Mouse (Mus musculus) intestine, embryonic 14.5 days (tissue): Measurements from ENCODE around the gene Slc22a22. TPM values are rescaled to one million over a fixed set of nuclear protein-coding genes. Genes with fewer than 3 reads are reported as not detected.

Experiments used
- ATAC-seq: fragments of 200-750 bp; cut with Nextera tagmentation; replicated peaks from 2 replicates; pipeline ENCODE4 v1.8.0; 2017; ENCODE audit warnings: low read depth, moderate number of reproducible peaks, moderate TSS enrichment, moderate library complexity; ENCODE audit not compliant: low FRiP score, low TSS enrichment
- DNase-seq: peaks from one replicate; pipeline ENCODE4 v3.0.0-alpha.2; 2018; ENCODE audit warnings: low spot score
- H3K27ac ChIP-seq: fragments of 300-500 bp; sonication (generic); 2 replicates; pipeline ENCODE4 v1.5.1; 2014; ENCODE audit warnings: low read depth, mild to moderate bottlenecking, control low read depth
- H3K27me3 ChIP-seq: fragments of 300-500 bp; sonication (generic); replicated peaks from 2 replicates; pipeline ENCODE4 v1.6.1; 2014; ENCODE audit warnings: low read length, control low read depth; ENCODE audit not compliant: control insufficient read depth, insufficient read depth
- H3K36me3 ChIP-seq: fragments of 300-500 bp; sonication (generic); 2 replicates; pipeline ENCODE4 v1.6.1; 2014; ENCODE audit warnings: low read length, control low read depth; ENCODE audit not compliant: control insufficient read depth, insufficient read depth
- H3K4me1 ChIP-seq: fragments of 300-500 bp; sonication (generic); replicated peaks from 2 replicates; pipeline ENCODE4 v1.6.1; 2014; ENCODE audit warnings: low read length, control low read depth, mixed read lengths; ENCODE audit not compliant: control insufficient read depth, insufficient read depth
- H3K4me2 ChIP-seq: fragments of 300-500 bp; sonication (generic); 2 replicates; pipeline ENCODE4 v1.6.1; 2014; ENCODE audit warnings: low read length
- H3K4me3 ChIP-seq: fragments of 300-500 bp; sonication (generic); 2 replicates; pipeline ENCODE4 v1.5.1; 2014; ENCODE audit warnings: low read depth, low read length, control low read depth, mixed read lengths
- H3K9ac ChIP-seq: fragments of 300-500 bp; sonication (generic); 2 replicates; pipeline ENCODE4 v1.6.1; 2014; ENCODE audit warnings: mild to moderate bottlenecking, low read length
- H3K9me3 ChIP-seq: fragments of 300-500 bp; sonication (generic); 2 replicates; pipeline ENCODE4 v1.6.1; 2016; ENCODE audit warnings: low read length, control low read depth; ENCODE audit not compliant: control insufficient read depth
- WGBS: fragments of 180-500 bp; shearing (Covaris S2); extraction: QIAGEN DNeasy Blood & Tissue Kit; methylation state at CpG from one replicate; pipeline ENCODE4 v1.1.7; 2014; 5-methylcytosine and 5-hydroxymethylcytosine counted together
- polyA plus RNA-seq: library from polyadenylated mRNA; unstranded; fragments of >200 nt; fragmentation: Nextera tagmentation; extraction: Ambion mirVana; gene quantifications from 2 replicates; pipeline ENCODE4 v1.2.1, GENCODE M21; 2014

The Slc22a22 gene
- polyA plus RNA-seq, 1 experiment from 2014 or later: not detected

GRCm38 (mm10) chr15:57434710-57435404 lies 42.6 kb downstream of the Slc22a22 start:
- no peak overlapping the region for H3K4me2 ChIP-seq
- WGBS: 63% methylated on average over 2 of the region's 2 CpGs
- no peak for ATAC-seq

GRCm38 (mm10) chr15:57408498-57408897 lies 68.9 kb downstream of the Slc22a22 start:
- Histone ChIP-seq H3K27ac (no peak overlapping the region), H3K4me2 (no peak overlapping the region), H3K4me1 (no peaks in the 10 kb centered on the region), H3K9ac (no peak overlapping the region), H3K9me3 (no peaks in the 10 kb centered on the region), H3K36me3 (no peaks in the 10 kb centered on the region), H3K4me3 (no peak overlapping the region), H3K27me3 (no peaks in the 10 kb centered on the region)
- ATAC-seq: no peak
- DNase-seq: no peak
- 56% methylated on average over 2 of the region's 2 CpGs for WGBS

More at GRCm38 (mm10) chr15:57434710-57435404, 42.6 kb downstream of the Slc22a22 start:
- H3K9ac ChIP-seq: no peak overlapping the region
- no peak for DNase-seq
- H3K9me3 ChIP-seq: no peaks in the 10 kb centered on the region
- no peak overlapping the region for H3K27ac ChIP-seq
- no peaks in the 10 kb centered on the region for H3K4me1 ChIP-seq
- no peaks in the 10 kb centered on the region for H3K27me3 ChIP-seq
- H3K36me3 ChIP-seq: no peaks in the 10 kb centered on the region
- no peak overlapping the region for H3K4me3 ChIP-seq

GRCm38 (mm10) chr15:57398439-57399148 lies 78.8 kb downstream of the Slc22a22 start:
- Histone ChIP-seq H3K9me3 (no peaks in the 10 kb centered on the region), H3K27ac (no peak overlapping the region), H3K27me3 (no peaks in the 10 kb centered on the region), H3K4me1 (no peaks in the 10 kb centered on the region), H3K4me2 (no peak overlapping the region), H3K9ac (no peak overlapping the region), H3K36me3 (no peaks in the 10 kb centered on the region), H3K4me3 (no peak overlapping the region)
- ATAC-seq: no peak
- no peak for DNase-seq
- 57% methylated on average over 3 of the region's 3 CpGs for WGBS

GRCm38 (mm10) chr15:57394053-57394452 lies 83.4 kb downstream of the Slc22a22 start:
- ATAC-seq (no peak), DNase-seq (no peak)
- no peak overlapping the region for H3K4me2 ChIP-seq
- no peaks in the 10 kb centered on the region for H3K4me1 ChIP-seq
- WGBS: 79% methylated on average over 4 of the region's 4 CpGs
- H3K9me3 ChIP-seq: no peaks in the 10 kb centered on the region
- H3K27me3 ChIP-seq: no peaks in the 10 kb centered on the region
- no peak overlapping the region for H3K4me3 ChIP-seq
- no peak overlapping the region for H3K27ac ChIP-seq
- H3K9ac ChIP-seq: no peak overlapping the region
- H3K36me3 ChIP-seq: no peaks in the 10 kb centered on the region

GRCm38 (mm10) chr15:57380381-57380780 lies 97.0 kb downstream of the Slc22a22 start:
- ATAC-seq (no peak), DNase-seq (no peak)
- H3K36me3 ChIP-seq: no peaks in the 10 kb centered on the region
- no peaks in the 10 kb centered on the region for H3K4me1 ChIP-seq
- H3K4me2 ChIP-seq: no peak overlapping the region
- H3K9ac ChIP-seq: no peak overlapping the region
- no peaks in the 10 kb centered on the region for H3K27me3 ChIP-seq
- H3K4me3 ChIP-seq: no peak overlapping the region
- H3K27ac ChIP-seq: no peak overlapping the region
- no peaks in the 10 kb centered on the region for H3K9me3 ChIP-seq
- WGBS: 85% methylated on average over 7 of the region's 7 CpGs

GRCm38 (mm10) chr15:57366446-57366845 lies 111.0 kb downstream of the Slc22a22 start:
- Histone ChIP-seq H3K4me3 (no peak overlapping the region), H3K36me3 (no peaks in the 10 kb centered on the region), H3K9ac (no peak overlapping the region), H3K27me3 (no peaks in the 10 kb centered on the region), H3K4me2 (no peak overlapping the region), H3K4me1 (no peaks in the 10 kb centered on the region), H3K27ac (no peak overlapping the region), H3K9me3 (no peaks in the 10 kb centered on the region)
- WGBS: 50% methylated on average over 1 of the region's 1 CpGs
- ATAC-seq: no peak
- DNase-seq: no peak

GRCm38 (mm10) chr15:57355278-57355677 lies 122.1 kb downstream of the Slc22a22 start:
- ATAC-seq: no peak
- no peak overlapping the region for H3K9ac ChIP-seq
- no peaks in the 10 kb centered on the region for H3K4me1 ChIP-seq
- H3K9me3 ChIP-seq: no peaks in the 10 kb centered on the region
- no peak overlapping the region for H3K4me3 ChIP-seq
- DNase-seq: no peak
- no peaks in the 10 kb centered on the region for H3K36me3 ChIP-seq
- 81% methylated on average over 4 of the region's 4 CpGs for WGBS
- H3K4me2 ChIP-seq: no peak overlapping the region
- no peaks in the 10 kb centered on the region for H3K27me3 ChIP-seq
- H3K27ac ChIP-seq: no peak overlapping the region

- DNase-seq: no peak
- Histone ChIP-seq H3K4me1 (no peaks in the 10 kb centered on the region), H3K27me3 (no peaks in the 10 kb centered on the region), H3K9ac (no peak overlapping the region), H3K36me3 (no peaks in the 10 kb centered on the region), H3K4me2 (no peak overlapping the region), H3K27ac (no peak overlapping the region), H3K4me3 (no peak overlapping the region), H3K9me3 (no peaks in the 10 kb centered on the region)
- no peak for ATAC-seq
- 70% methylated on average over 3 of the region's 3 CpGs for WGBS
Observed at GRCm38 (mm10) chr15:57340499-57340898, 136.9 kb downstream of the Slc22a22 start.

- ATAC-seq (no peak), DNase-seq (no peak)
- Histone ChIP-seq H3K36me3 (no peaks in the 10 kb centered on the region), H3K4me2 (no peak overlapping the region), H3K9me3 (no peaks in the 10 kb centered on the region), H3K27me3 (no peaks in the 10 kb centered on the region), H3K4me3 (no peak overlapping the region), H3K9ac (no peak overlapping the region), H3K4me1 (no peaks in the 10 kb centered on the region), H3K27ac (no peak overlapping the region)
- 80% methylated on average over 2 of the region's 2 CpGs for WGBS
Observed at GRCm38 (mm10) chr15:57331326-57331725, 146.1 kb downstream of the Slc22a22 start.
